Mouse (Mus musculus) megakaryocyte, embryonic 14.5 days (primary cell): ENCODE results near the gene Calcoco1. TPM values are rescaled to one million over a fixed set of nuclear protein-coding genes. Genes with fewer than 3 reads are reported as not detected.

Experiments used
- H3K27me3 ChIP-seq: replicated peaks from 2 replicates; pipeline ENCODE3; 2012; ENCODE audit warnings: inconsistent platforms
- H3K36me3 ChIP-seq: replicated peaks from 2 replicates; pipeline ENCODE3; 2012; ENCODE audit warnings: low read length, inconsistent platforms, mixed read lengths
- H3K4me1 ChIP-seq: 2 replicates; pipeline ENCODE4 v1.6.1; 2012; ENCODE audit warnings: inconsistent platforms
- H3K4me3 ChIP-seq: replicated peaks from 2 replicates; pipeline ENCODE3; 2012; ENCODE audit warnings: moderate library complexity, mild to moderate bottlenecking, inconsistent platforms
- H3K9me3 ChIP-seq: 2 replicates; pipeline ENCODE4 v1.6.1; 2012; ENCODE audit warnings: inconsistent platforms
- FLI1 ChIP-seq: IDR thresholded peaks from 2 replicates; pipeline ENCODE4 v1.6.1; 2012; ENCODE audit warnings: low read length, inconsistent platforms, mixed read lengths
- GATA1 ChIP-seq: IDR thresholded peaks from 3 replicates; pipeline ENCODE4 v1.6.1; 2012; ENCODE audit warnings: mixed read lengths, low read length, inconsistent platforms, borderline replicate concordance
- polyA plus RNA-seq: library from polyadenylated mRNA; stranded (reverse); fragments of >175 nt; gene quantifications from 2 replicates; pipeline ENCODE4 v1.2.3, GENCODE M21; 2012; ENCODE audit warnings: low replicate concordance; ENCODE audit not compliant: insufficient read depth

Gene Calcoco1
- polyA plus RNA-seq, 1 experiment: 23.2 TPM

DNA sequence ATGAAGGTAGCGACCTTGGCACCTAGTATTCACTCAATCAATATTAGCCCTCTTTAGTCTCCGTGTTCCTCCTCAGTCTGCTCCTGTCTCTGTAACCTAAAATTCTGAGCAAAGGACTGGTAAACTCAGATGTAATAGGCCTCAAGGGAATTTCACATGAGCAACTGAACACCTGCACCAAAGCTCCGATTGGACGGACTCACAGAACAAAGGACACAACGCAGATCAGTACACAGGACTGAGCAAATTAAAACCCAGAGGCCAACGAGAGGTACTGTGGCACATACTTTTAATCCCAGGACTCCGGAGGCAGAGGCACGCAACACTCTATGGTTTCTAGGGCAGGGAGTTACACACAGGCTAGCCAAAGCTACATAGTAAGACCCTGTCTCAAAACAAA is 25.9 kb upstream of the Calcoco1 start:
- peaks cover 99% of the 10 kb centered on the region for H3K27me3 ChIP-seq
- TF ChIP-seq FLI1 (no peak), GATA1 (no peak)
- no peaks in the 10 kb centered on the region for H3K9me3 ChIP-seq
- H3K4me3 ChIP-seq: no peak overlapping the region
- peaks cover 21% of the 10 kb centered on the region for H3K4me1 ChIP-seq
- H3K36me3 ChIP-seq: no peaks in the 10 kb centered on the region

DNA sequence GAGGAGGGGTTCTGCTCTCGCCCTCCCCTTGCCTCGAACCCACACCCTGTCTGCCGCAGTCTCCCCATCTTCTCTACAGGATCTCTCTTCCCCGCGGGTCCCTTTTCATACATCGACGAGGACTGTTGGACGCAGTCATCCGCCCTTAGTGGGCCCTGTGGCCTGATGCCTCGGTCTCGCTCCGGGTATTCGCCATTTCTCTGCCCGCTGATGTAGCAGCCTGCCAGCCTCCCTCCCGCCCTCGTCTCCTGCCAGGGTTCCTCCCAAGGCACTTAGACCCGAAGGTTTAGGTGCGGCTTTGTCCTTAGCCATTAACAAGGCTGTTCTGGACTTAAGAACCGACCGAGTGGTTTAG is 25.3 kb upstream of the Calcoco1 start:
- Histone ChIP-seq H3K9me3 (no peaks in the 10 kb centered on the region), H3K4me3 (peak overlapping the region; percentile 83), H3K36me3 (no peaks in the 10 kb centered on the region), H3K4me1 (peaks cover 24% of the 10 kb centered on the region), H3K27me3 (peaks cover 95% of the 10 kb centered on the region)
- no peak for TF ChIP-seq FLI1
- TF ChIP-seq GATA1: no peak

DNA sequence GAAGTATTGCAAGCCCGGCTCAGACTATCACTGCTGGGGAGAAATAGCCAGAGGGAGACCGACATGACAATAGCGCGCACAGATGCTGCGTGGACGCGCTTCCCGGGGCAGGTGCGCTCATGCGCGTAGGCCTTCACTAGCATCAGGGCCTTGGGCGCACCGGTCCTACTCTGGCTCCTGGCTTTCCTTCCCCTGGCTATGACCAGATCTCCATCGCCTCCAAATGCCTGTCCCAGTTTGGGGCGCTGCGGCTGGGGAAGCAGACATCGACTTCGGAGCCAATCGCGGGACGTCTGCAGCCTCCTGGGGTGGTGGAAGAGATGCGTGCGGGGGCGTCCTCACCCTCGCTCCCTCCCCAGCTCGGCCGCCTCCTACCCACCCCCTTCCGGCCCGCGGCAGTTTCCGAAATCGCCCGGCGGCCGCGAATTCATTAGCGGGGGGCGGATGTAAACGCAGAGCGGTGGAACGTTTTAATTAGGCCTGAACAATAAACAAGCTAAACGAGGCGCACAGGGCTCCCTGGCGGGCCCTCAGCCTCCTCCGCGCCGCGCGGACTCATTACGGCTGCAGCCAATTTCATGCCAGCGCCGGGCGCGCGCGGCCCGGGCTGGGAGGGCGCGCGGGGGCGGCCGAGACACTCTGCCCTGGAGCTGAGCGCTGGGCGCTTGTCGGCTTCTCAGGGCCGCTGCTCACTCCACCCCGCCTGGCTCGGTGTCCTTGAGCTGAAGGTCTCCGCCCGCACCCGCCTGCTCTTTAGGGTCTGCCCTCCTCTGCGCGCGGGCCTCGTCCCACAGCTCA is 24.7 kb upstream of the Calcoco1 start:
- H3K36me3 ChIP-seq: no peaks in the 10 kb centered on the region
- peak overlapping the region; percentile 83 for H3K4me3 ChIP-seq
- H3K27me3 ChIP-seq: peaks cover 93% of the 10 kb centered on the region
- TF ChIP-seq GATA1 (no peak), FLI1 (no peak)
- H3K9me3 ChIP-seq: no peaks in the 10 kb centered on the region
- H3K4me1 ChIP-seq: peaks cover 29% of the 10 kb centered on the region

DNA sequence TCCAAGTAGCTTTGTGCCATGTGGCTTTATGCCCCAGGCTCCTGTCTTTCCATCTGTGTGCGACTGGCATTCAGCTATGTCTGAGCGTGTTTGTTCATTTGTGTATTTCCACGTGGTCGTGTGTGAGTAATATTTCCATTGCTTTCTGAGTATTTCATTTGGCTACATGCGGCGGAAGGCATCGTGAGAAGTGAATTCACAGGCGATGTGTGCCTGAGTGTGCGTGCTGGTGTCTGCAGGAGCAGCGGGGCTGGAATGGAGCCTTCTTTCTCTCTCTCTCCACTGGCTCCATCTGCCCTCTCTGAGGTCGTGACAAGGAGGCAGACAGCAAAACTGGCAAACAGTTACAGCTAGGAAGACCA is 24.1 kb upstream of the Calcoco1 start:
- H3K4me3 ChIP-seq: peak overlapping the region; percentile 83
- H3K4me1 ChIP-seq: peaks cover 33% of the 10 kb centered on the region
- H3K27me3 ChIP-seq: peaks cover 93% of the 10 kb centered on the region
- no peaks in the 10 kb centered on the region for H3K36me3 ChIP-seq
- TF ChIP-seq FLI1 (no peak), GATA1 (no peak)
- H3K9me3 ChIP-seq: no peaks in the 10 kb centered on the region

DNA sequence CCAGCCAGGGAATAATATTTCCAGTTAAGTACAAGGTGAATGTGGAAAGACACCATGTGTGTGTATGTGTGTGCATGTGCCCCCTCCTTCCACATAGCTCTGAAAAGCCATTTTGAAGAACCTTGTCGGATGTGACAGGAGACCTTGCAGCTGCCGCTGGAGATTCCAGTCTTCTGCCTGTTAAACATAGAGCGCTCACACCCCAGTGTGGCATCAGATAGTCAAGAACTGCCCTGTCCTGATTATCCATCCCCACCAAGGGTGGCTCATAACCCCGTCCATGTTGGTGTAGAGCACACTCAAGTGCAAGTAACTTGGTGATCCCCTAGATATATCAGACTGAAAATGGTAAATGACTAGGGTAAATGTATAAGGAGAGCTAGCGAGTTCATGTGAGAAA is 23.4 kb upstream of the Calcoco1 start:
- H3K4me3 ChIP-seq: no peak overlapping the region
- H3K9me3 ChIP-seq: no peaks in the 10 kb centered on the region
- peaks cover 91% of the 10 kb centered on the region for H3K27me3 ChIP-seq
- no peaks in the 10 kb centered on the region for H3K36me3 ChIP-seq
- TF ChIP-seq FLI1 (no peak), GATA1 (no peak)
- peaks cover 33% of the 10 kb centered on the region for H3K4me1 ChIP-seq

DNA sequence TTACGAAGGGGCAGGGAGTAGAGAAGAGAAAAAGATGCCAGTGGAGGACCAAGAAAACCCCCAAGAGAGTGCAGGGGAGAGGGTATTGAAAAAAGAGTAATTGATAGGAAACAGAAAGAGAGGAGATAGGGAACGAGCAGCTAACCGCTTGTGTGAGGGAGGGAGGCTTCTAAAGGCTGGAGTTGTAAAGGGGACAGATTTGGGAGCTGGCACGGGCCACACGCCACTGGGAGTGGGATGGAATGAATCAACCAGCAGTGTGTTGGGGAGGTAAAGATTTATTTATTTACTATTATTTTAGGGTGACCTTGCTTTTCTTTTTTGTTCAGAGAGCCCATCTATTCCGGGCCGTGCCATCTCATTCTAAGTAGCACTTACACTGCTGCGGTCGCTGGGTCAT is 22.9 kb upstream of the Calcoco1 start:
- no peaks in the 10 kb centered on the region for H3K36me3 ChIP-seq
- no peaks in the 10 kb centered on the region for H3K9me3 ChIP-seq
- peaks cover 38% of the 10 kb centered on the region for H3K4me1 ChIP-seq
- TF ChIP-seq FLI1: no peak
- no peak for TF ChIP-seq GATA1
- no peak overlapping the region for H3K4me3 ChIP-seq
- H3K27me3 ChIP-seq: peaks cover 89% of the 10 kb centered on the region

DNA sequence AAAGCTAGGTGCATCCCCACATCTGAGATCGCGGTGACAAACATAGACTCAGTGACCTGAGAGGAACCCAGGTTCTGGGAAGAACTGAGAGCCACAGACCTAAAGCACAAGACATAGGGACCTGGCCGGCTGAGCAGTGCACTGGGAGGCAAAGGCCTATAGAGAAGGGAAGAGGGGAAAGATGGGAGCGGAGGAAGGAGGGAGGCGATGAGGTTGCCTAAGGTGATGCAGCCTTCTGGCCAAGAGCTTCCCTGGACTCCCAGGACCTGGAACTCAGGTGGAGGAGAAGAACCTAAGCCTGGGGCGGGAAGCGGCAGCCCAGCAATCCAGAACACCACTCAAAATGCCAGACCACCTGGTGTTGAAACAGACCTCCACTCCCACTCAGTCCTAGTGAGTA is 22.4 kb upstream of the Calcoco1 start:
- no peak overlapping the region for H3K4me3 ChIP-seq

DNA sequence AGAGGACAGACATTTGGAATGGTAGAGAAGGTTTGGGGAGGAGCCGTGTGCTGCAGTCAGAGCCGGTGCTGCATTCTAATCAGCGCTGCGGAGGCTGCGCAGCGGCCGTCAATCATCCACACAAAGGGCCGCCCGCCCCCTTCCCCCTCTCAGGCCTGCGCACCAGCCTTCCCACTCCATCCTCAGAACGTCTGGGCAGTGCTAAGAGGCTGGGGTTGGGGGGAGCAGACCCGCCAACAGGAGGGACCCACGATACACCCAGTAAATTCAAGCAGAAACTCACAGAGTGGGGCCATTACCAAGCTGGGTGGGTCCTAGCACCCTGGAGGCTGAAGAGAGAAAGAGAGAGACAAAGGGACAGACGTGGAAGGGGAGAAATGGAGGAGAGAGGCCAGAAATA is 22.0 kb upstream of the Calcoco1 start:
- no peaks in the 10 kb centered on the region for H3K9me3 ChIP-seq
- no peak overlapping the region for H3K4me3 ChIP-seq
- peaks cover 47% of the 10 kb centered on the region for H3K4me1 ChIP-seq
- no peak for TF ChIP-seq GATA1
- TF ChIP-seq FLI1: no peak
- no peaks in the 10 kb centered on the region for H3K36me3 ChIP-seq
- H3K27me3 ChIP-seq: peaks cover 82% of the 10 kb centered on the region

More for the DNA sequence above, 22.4 kb upstream of the Calcoco1 start:
- Histone ChIP-seq H3K27me3 (peaks cover 86% of the 10 kb centered on the region), H3K9me3 (no peaks in the 10 kb centered on the region), H3K4me1 (peaks cover 43% of the 10 kb centered on the region), H3K36me3 (no peaks in the 10 kb centered on the region)
- no peak for TF ChIP-seq FLI1
- TF ChIP-seq GATA1: no peak

DNA sequence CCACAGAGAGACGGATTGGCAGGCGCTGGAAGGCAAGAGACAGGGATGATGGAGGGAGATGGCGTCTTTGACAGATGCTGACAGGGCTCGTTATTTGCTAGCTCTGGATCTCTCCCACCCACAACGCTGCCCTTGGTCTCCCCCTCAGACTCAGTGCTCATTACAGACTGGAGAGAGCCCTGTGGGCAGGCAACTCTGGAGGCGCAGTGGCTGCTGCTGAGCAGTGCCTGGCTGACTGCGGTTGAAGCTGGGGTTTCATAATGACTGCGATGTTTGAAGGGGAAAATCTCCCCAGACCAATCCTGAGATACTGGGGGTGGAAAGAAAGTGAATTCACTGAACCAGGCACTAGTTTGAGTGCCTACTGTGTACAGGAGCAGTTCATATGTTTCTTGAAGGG is 21.2 kb upstream of the Calcoco1 start:
- no peak for TF ChIP-seq GATA1
- TF ChIP-seq FLI1: no peak
- no peaks in the 10 kb centered on the region for H3K9me3 ChIP-seq
- H3K27me3 ChIP-seq: peaks cover 74% of the 10 kb centered on the region

DNA sequence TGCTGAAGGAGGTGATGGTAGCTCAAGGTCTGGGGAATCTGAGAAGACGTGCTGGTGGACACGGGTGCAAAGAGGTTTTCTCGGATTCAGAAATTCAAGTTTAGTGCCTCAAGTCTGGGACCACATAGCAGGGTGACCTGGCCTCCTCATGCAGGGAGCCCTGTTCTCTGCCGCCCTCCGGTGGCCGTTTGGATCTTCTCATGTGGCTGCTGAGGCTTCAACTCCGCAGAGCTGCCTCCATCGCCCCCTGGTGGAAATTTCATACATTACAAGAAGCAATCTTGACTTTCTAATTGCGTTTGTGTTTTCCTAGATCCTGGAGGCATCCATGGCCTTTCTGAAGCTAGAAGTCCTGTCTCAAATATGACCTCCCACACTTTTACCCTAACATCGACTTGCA is 20.6 kb upstream of the Calcoco1 start:
- TF ChIP-seq GATA1: no peak
- no peak for TF ChIP-seq FLI1
- Histone ChIP-seq H3K4me3 (no peak overlapping the region), H3K27me3 (peaks cover 70% of the 10 kb centered on the region), H3K4me1 (peaks cover 58% of the 10 kb centered on the region), H3K9me3 (no peaks in the 10 kb centered on the region), H3K36me3 (no peaks in the 10 kb centered on the region)

More for the DNA sequence above, 21.2 kb upstream of the Calcoco1 start:
- Histone ChIP-seq H3K4me1 (peaks cover 55% of the 10 kb centered on the region), H3K36me3 (no peaks in the 10 kb centered on the region), H3K4me3 (no peak overlapping the region)
